ENCODE assay signal across 8 mouse cellular contexts in genomic region chr17:25876347-25876915, GRCm38 (mm10). TPM values are rescaled to one million over a fixed set of nuclear protein-coding genes. Genes with fewer than 3 reads are reported as not detected.
DNase-seq lines count a peak whose midpoint lies in the region; ATAC-seq and TF ChIP-seq lines count a peak whose summit lies in the region.

No protein-coding gene starts in this region.

- H3K4me2 ChIP-seq in forebrain, embryonic 13.5 days = peak overlapping the region; percentile 89
- H3K4me2 ChIP-seq in neural tube, embryonic 13.5 days = peak overlapping the region; percentile 94

- no peak for TF ChIP-seq CTCF in layer of hippocampus, adult 2 months (conservative IDR thresholded peaks at IDR 0.05)

- intact Hi-C loops in left cerebral cortex, postnatal 14 days (cut with DNase I) = loop anchor here (5.0 kb wide), 1 partner anchor 46 kb away; no protein-coding TSS in a partner anchor

- DNase-seq in layer of hippocampus, adult 2 months (ENCODE audit: low spot score in 2 of 2) = no peak
- DNase-seq in layer of hippocampus, adult 11-12 months (ENCODE audit: low spot score) = no peak
- DNase-seq in kidney, postnatal 14 days = peak; percentile 79
- no peak for DNase-seq in spleen, postnatal 10 days (ENCODE audit: low spot score in 2 of 2)
- no peak for DNase-seq in retina, postnatal 1 day
- DNase-seq in left cerebral cortex, postnatal 14 days (ENCODE audit: low spot score in 2 of 2) = no peak

- peaks cover 26% of the 10 kb centered on the region for H3K36me3 ChIP-seq in forebrain, embryonic 13.5 days (ENCODE audit: poor library complexity, severe bottlenecking)
- peaks cover 23% of the 10 kb centered on the region for H3K36me3 ChIP-seq in neural tube, embryonic 13.5 days

- WGBS in forebrain, embryonic 13.5 days = 68% methylated on average over 10 of the region's 10 CpGs
- WGBS in neural tube, embryonic 13.5 days = 58% methylated on average over 10 of the region's 10 CpGs

- no peaks in the 10 kb centered on the region for H3K27me3 ChIP-seq in forebrain, embryonic 13.5 days
- H3K27me3 ChIP-seq in neural tube, embryonic 13.5 days = no peaks in the 10 kb centered on the region

- no peak for ATAC-seq in forebrain, embryonic 13.5 days
- ATAC-seq in neural tube, embryonic 13.5 days (ENCODE audit: low read depth) = no peak

- peaks cover 38% of the 10 kb centered on the region for H3K4me1 ChIP-seq in forebrain, embryonic 13.5 days
- peaks cover 37% of the 10 kb centered on the region for H3K4me1 ChIP-seq in neural tube, embryonic 13.5 days (replicated peaks)

- peak overlapping the region; percentile 83 for H3K9ac ChIP-seq in forebrain, embryonic 13.5 days
- peak overlapping the region; percentile 92 for H3K9ac ChIP-seq in neural tube, embryonic 13.5 days

- peak overlapping the region; percentile 97 for H3K27ac ChIP-seq in layer of hippocampus, adult 2 months
- peak overlapping the region; percentile 96; the same call in 1 of the 2 replicates for H3K27ac ChIP-seq in forebrain, embryonic 13.5 days
- no peak overlapping the region; the same call in 1 of the 2 replicates for H3K27ac ChIP-seq in neural tube, embryonic 13.5 days (replicated peaks)

- H3K9me3 ChIP-seq in forebrain, embryonic 13.5 days (replicated peaks) = no peaks in the 10 kb centered on the region
- H3K9me3 ChIP-seq in neural tube, embryonic 13.5 days = no peaks in the 10 kb centered on the region

- peak overlapping the region; percentile 99 for H3K4me3 ChIP-seq in layer of hippocampus, adult 2 months
- H3K4me3 ChIP-seq in forebrain, embryonic 13.5 days = peak overlapping the region; percentile 68
- H3K4me3 ChIP-seq in neural tube, embryonic 13.5 days = peak overlapping the region; percentile 79

RNA-seq across cellular contexts. Expression of gene Mettl26, which starts 1.6 kb away (rescaled TPM):
- total RNA-seq in layer of hippocampus, adult 2 months (2021) = 10 to 100 TPM; 39.0 to 39.9 TPM
- polyA plus RNA-seq in forebrain, embryonic 13.5 days (2015; fragmentation: Nextera tagmentation; extraction: Ambion mirVana) = 62.5 and 67.1 TPM in 2 replicates
- polyA plus RNA-seq in neural tube, embryonic 13.5 days (2015; fragmentation: Nextera tagmentation; extraction: Ambion mirVana) = 56.8 and 65.5 TPM in 2 replicates
- 10 to 100 TPM; 37.6 to 40.3 TPM for total RNA-seq in left cerebral cortex, postnatal 14 days (2021)

RNA-seq across cellular contexts. Expression of gene Wfikkn1, which starts 4.2 kb away (rescaled TPM):
- 1 to 10 TPM; 1.7 to 2.8 TPM for total RNA-seq in layer of hippocampus, adult 2 months (2021)
- 0.76 and 0.77 TPM in 2 replicates for polyA plus RNA-seq in forebrain, embryonic 13.5 days (2015; fragmentation: Nextera tagmentation; extraction: Ambion mirVana)
- polyA plus RNA-seq in neural tube, embryonic 13.5 days (2015; fragmentation: Nextera tagmentation; extraction: Ambion mirVana) = 0.53 and 0.79 TPM in 2 replicates
- 1 to 10 TPM; 1.1 to 1.8 TPM for total RNA-seq in left cerebral cortex, postnatal 14 days (2021)

RNA-seq across cellular contexts. Expression of gene Mcrip2, which starts 7.9 kb away (rescaled TPM):
- 10 to 100 TPM; 20.9 to 21.6 TPM for total RNA-seq in layer of hippocampus, adult 2 months (2021)
- 12.9 and 13.6 TPM in 2 replicates for polyA plus RNA-seq in forebrain, embryonic 13.5 days (2015; fragmentation: Nextera tagmentation; extraction: Ambion mirVana)
- polyA plus RNA-seq in neural tube, embryonic 13.5 days (2015; fragmentation: Nextera tagmentation; extraction: Ambion mirVana) = 10.8 and 14.2 TPM in 2 replicates
- total RNA-seq in left cerebral cortex, postnatal 14 days (2021) = 10 to 100 TPM; 25.5 to 31.6 TPM

RNA-seq across cellular contexts. Expression of gene Wdr90, which starts 15.1 kb away (rescaled TPM):
- 10 to 100 TPM; 21.7 to 24.6 TPM for total RNA-seq in layer of hippocampus, adult 2 months (2021)
- polyA plus RNA-seq in forebrain, embryonic 13.5 days (2015; fragmentation: Nextera tagmentation; extraction: Ambion mirVana) = 24.9 and 28.5 TPM in 2 replicates
- polyA plus RNA-seq in neural tube, embryonic 13.5 days (2015; fragmentation: Nextera tagmentation; extraction: Ambion mirVana) = 14.1 and 15.6 TPM in 2 replicates
- total RNA-seq in left cerebral cortex, postnatal 14 days (2021) = 10 to 100 TPM; 34.2 to 37.9 TPM

RNA-seq across cellular contexts. Expression of gene Rhot2, which starts 31.8 kb away (rescaled TPM):
- total RNA-seq in layer of hippocampus, adult 2 months (2021) = 100 to 1,000 TPM in 1 of 2 experiments, 10 to 100 TPM in 1; 95.9 to 107 TPM
- polyA plus RNA-seq in forebrain, embryonic 13.5 days (2015; fragmentation: Nextera tagmentation; extraction: Ambion mirVana) = 16.2 and 17.6 TPM in 2 replicates
- polyA plus RNA-seq in neural tube, embryonic 13.5 days (2015; fragmentation: Nextera tagmentation; extraction: Ambion mirVana) = 15.4 and 18.3 TPM in 2 replicates
- 10 to 100 TPM; 81.9 to 84.9 TPM for total RNA-seq in left cerebral cortex, postnatal 14 days (2021)
